Mouse (Mus musculus) CH12.LX (cell line): Measurements from ENCODE around the gene Cct8. TPM values are rescaled to one million over a fixed set of nuclear protein-coding genes. Genes with fewer than 3 reads are reported as not detected.

ENCODE experiments used
- DNase-seq: peaks from one replicate; pipeline ENCODE4 v3.0.0-alpha.2; 2013; ENCODE audit errors: extremely low read depth
- H3K27ac ChIP-seq: 2 replicates; pipeline ENCODE4 v1.5.1; 2012; ENCODE audit warnings: low read depth, mild to moderate bottlenecking, control low read depth, moderate library complexity; ENCODE audit not compliant: insufficient read depth
- H3K27me3 ChIP-seq: replicated peaks from 2 replicates; pipeline ENCODE3; 2012; ENCODE audit warnings: inconsistent platforms
- H3K36me3 ChIP-seq, 2 experiments: replicated peaks in 1 of 2; 2 replicates each; pipeline versions ENCODE3 to v1.6.1; 2012; ENCODE audit warnings: inconsistent platforms in 1 of 2, low read length in 1 of 2, mild to moderate bottlenecking in 1 of 2, mixed read lengths in 1 of 2, moderate library complexity in 1 of 2; ENCODE audit not compliant: control insufficient read depth in 1 of 2, insufficient read depth in 1 of 2
- H3K4me1 ChIP-seq, 2 experiments: 2 replicates each; pipeline ENCODE4 v1.6.1; 2012; ENCODE audit warnings: inconsistent platforms in 1 of 2, moderate library complexity in 1 of 2; ENCODE audit not compliant: insufficient read depth in 2 of 2, control insufficient read depth in 1 of 2
- H3K4me2 ChIP-seq: 2 replicates; pipeline ENCODE4 v1.6.1; 2012; ENCODE audit warnings: low read depth, mild to moderate bottlenecking, control low read depth; ENCODE audit not compliant: poor library complexity, insufficient read depth, severe bottlenecking
- H3K4me3 ChIP-seq, 3 experiments: fragments of 150-350 bp in 1 of 3; sonication (generic) in 1 of 3; replicated peaks in 1 of 3; 2 replicates each; pipeline versions ENCODE3 to v1.5.1; 2011 to 2012; ENCODE audit warnings: low read depth in 2 of 3, low read length in 2 of 3, mild to moderate bottlenecking in 2 of 3, moderate library complexity in 2 of 3, control low read depth in 1 of 3, improper control_type of control experiment in 1 of 3, inconsistent platforms in 1 of 3, mixed read lengths in 1 of 3; ENCODE audit not compliant: poor library complexity in 1 of 3
- H3K79me2 ChIP-seq: replicated peaks from 2 replicates; pipeline ENCODE4 v1.6.1; 2012; ENCODE audit warnings: mild to moderate bottlenecking, moderate library complexity; ENCODE audit not compliant: control insufficient read depth, poor library complexity, insufficient read depth, severe bottlenecking; ENCODE audit errors: extremely low read depth
- H3K9ac ChIP-seq: 2 replicates; pipeline ENCODE4 v1.6.1; 2012; ENCODE audit warnings: low read depth, mild to moderate bottlenecking, control low read depth, moderate library complexity; ENCODE audit not compliant: insufficient read depth
- H3K9me3 ChIP-seq: replicated peaks from 2 replicates; pipeline ENCODE3; 2012; ENCODE audit warnings: low read length, inconsistent platforms, mixed read lengths
- CHD1 ChIP-seq: IDR thresholded peaks from 2 replicates; pipeline ENCODE4 v1.6.1; 2012; ENCODE audit warnings: low read depth, low read length, improper control_type of control experiment, inconsistent platforms
- CHD2 ChIP-seq: IDR thresholded peaks from 2 replicates; pipeline ENCODE4 v1.6.1; 2011; ENCODE audit warnings: low read length, improper control_type of control experiment
- E2F4 ChIP-seq: IDR thresholded peaks from 2 replicates; pipeline ENCODE4 v1.6.1; 2011; ENCODE audit warnings: low read depth, low read length, improper control_type of control experiment; ENCODE audit not compliant: insufficient replicate concordance
- ELF1 ChIP-seq: IDR thresholded peaks from 2 replicates; pipeline ENCODE4 v1.6.1; 2014; ENCODE audit warnings: low read depth, mild to moderate bottlenecking, inconsistent platforms, low read length, improper control_type of control experiment
- EP300 ChIP-seq: IDR thresholded peaks from 2 replicates; pipeline ENCODE4 v1.6.1; 2011; ENCODE audit warnings: low read length, improper control_type of control experiment
- GABPA ChIP-seq: IDR thresholded peaks from 2 replicates; pipeline ENCODE4 v1.6.1; 2012; ENCODE audit warnings: low read depth, low read length, improper control_type of control experiment, inconsistent platforms; ENCODE audit not compliant: insufficient replicate concordance
- HCFC1 ChIP-seq: IDR thresholded peaks from 2 replicates; pipeline ENCODE4 v1.6.1; 2012; ENCODE audit warnings: low read depth, mild to moderate bottlenecking, inconsistent platforms, low read length, improper control_type of control experiment
- IRF4 ChIP-seq: IDR thresholded peaks from 2 replicates; pipeline ENCODE4 v1.6.1; 2014; ENCODE audit warnings: low read depth, mild to moderate bottlenecking, inconsistent platforms, low read length, improper control_type of control experiment
- JUN ChIP-seq: IDR thresholded peaks from 2 replicates; pipeline ENCODE4 v1.6.1; 2011; ENCODE audit warnings: low read depth, mild to moderate bottlenecking, low read length, improper control_type of control experiment, moderate library complexity; ENCODE audit not compliant: insufficient read depth
- JUND ChIP-seq: conservative IDR thresholded peaks from 2 replicates; pipeline ENCODE4 v1.6.1; 2011; ENCODE audit warnings: low read depth, low read length, improper control_type of control experiment
- MAFK ChIP-seq: IDR thresholded peaks from 2 replicates; pipeline ENCODE4 v1.6.1; 2011; ENCODE audit warnings: low read length, improper control_type of control experiment; ENCODE audit not compliant: insufficient replicate concordance
- MAX ChIP-seq: IDR thresholded peaks from 2 replicates; pipeline ENCODE4 v1.6.1; 2011; ENCODE audit warnings: low read length, improper control_type of control experiment
- MAZ ChIP-seq: IDR thresholded peaks from 2 replicates; pipeline ENCODE4 v1.6.1; 2012; ENCODE audit warnings: low read depth, mild to moderate bottlenecking, inconsistent platforms, low read length, improper control_type of control experiment, moderate library complexity
- MEF2A ChIP-seq: IDR thresholded peaks from 2 replicates; pipeline ENCODE4 v1.6.1; 2014; ENCODE audit warnings: low read depth, mild to moderate bottlenecking, inconsistent platforms, low read length, improper control_type of control experiment, borderline replicate concordance
- MYC ChIP-seq: IDR thresholded peaks from 2 replicates; pipeline ENCODE4 v1.6.1; 2011; ENCODE audit warnings: low read depth, mild to moderate bottlenecking, improper control_type of control experiment, low read length
- NELFE ChIP-seq: IDR thresholded peaks from 2 replicates; pipeline ENCODE4 v1.6.1; 2011; ENCODE audit warnings: low read depth, low read length, improper control_type of control experiment
- NRF1 ChIP-seq: IDR thresholded peaks from 2 replicates; pipeline ENCODE4 v1.6.1; 2014; ENCODE audit warnings: low read depth, mild to moderate bottlenecking, inconsistent platforms, low read length, improper control_type of control experiment, moderate library complexity
- PAX5 ChIP-seq: IDR thresholded peaks from 2 replicates; pipeline ENCODE4 v1.6.1; 2012; ENCODE audit warnings: low read length, inconsistent platforms, mixed read lengths
- POLR2A ChIP-seq: IDR thresholded peaks from 2 replicates; pipeline ENCODE4 v1.6.1; 2011; ENCODE audit warnings: low read depth, mild to moderate bottlenecking, improper control_type of control experiment, low read length
- RAD21 ChIP-seq: IDR thresholded peaks from 2 replicates; pipeline ENCODE4 v1.6.1; 2011; ENCODE audit warnings: low read depth, mild to moderate bottlenecking, low read length, improper control_type of control experiment, moderate library complexity
- RCOR1 ChIP-seq: conservative IDR thresholded peaks from 2 replicates; pipeline ENCODE4 v1.6.1; 2012; ENCODE audit warnings: low read depth, mild to moderate bottlenecking, inconsistent platforms, low read length, improper control_type of control experiment
- TBP ChIP-seq: conservative IDR thresholded peaks from 2 replicates; pipeline ENCODE4 v1.6.1; 2011; ENCODE audit warnings: low read depth, low read length, improper control_type of control experiment
- TCF12 ChIP-seq: IDR thresholded peaks from 2 replicates; pipeline ENCODE4 v1.6.1; 2014; ENCODE audit warnings: low read depth, mild to moderate bottlenecking, inconsistent platforms, low read length, improper control_type of control experiment
- UBTF ChIP-seq: IDR thresholded peaks from 2 replicates; pipeline ENCODE4 v1.6.1; 2012; ENCODE audit warnings: low read depth, mild to moderate bottlenecking, inconsistent platforms, low read length, improper control_type of control experiment, moderate library complexity
- USF1 ChIP-seq: IDR thresholded peaks from 2 replicates; pipeline ENCODE4 v1.6.1; 2014; ENCODE audit warnings: low read depth, mild to moderate bottlenecking, inconsistent platforms, low read length, improper control_type of control experiment
- USF2 ChIP-seq: conservative IDR thresholded peaks from 2 replicates; pipeline ENCODE4 v1.6.1; 2011; ENCODE audit warnings: low read depth, low read length, improper control_type of control experiment
- ZC3H11A ChIP-seq: IDR thresholded peaks from 2 replicates; pipeline ENCODE4 v1.6.1; 2012; ENCODE audit warnings: low read depth, mild to moderate bottlenecking, inconsistent platforms, low read length, improper control_type of control experiment
- ZKSCAN1 ChIP-seq: IDR thresholded peaks from 2 replicates; pipeline ENCODE4 v1.6.1; 2012; ENCODE audit warnings: low read depth, inconsistent platforms, low read length, improper control_type of control experiment, borderline replicate concordance
- ZMIZ1 ChIP-seq: IDR thresholded peaks from 2 replicates; pipeline ENCODE4 v1.6.1; 2012; ENCODE audit warnings: low read depth, mild to moderate bottlenecking, inconsistent platforms, low read length, improper control_type of control experiment
- ZNF384 ChIP-seq: IDR thresholded peaks from 2 replicates; pipeline ENCODE4 v1.6.1; 2012; ENCODE audit warnings: low read depth, low read length, improper control_type of control experiment, inconsistent platforms
- dilution Hi-C: fragments of 300-500 bp; cut with MboI; formaldehyde crosslinking; loops from 2 replicates; pipeline ENCODE4 v1.14.3; 2020; ENCODE audit warnings: low sequenced_read_pairs; ENCODE audit not compliant: extremely low pct_unique_long_range_greater_than_20kb, extremely low pct_ligation_motif_present
- in situ Hi-C: fragments of 300-500 bp; cut with MboI; formaldehyde crosslinking; loops from 3 replicates; pipeline ENCODE4 v1.14.3; 2019; ENCODE audit warnings: low sequenced_read_pairs, low pct_ligation_motif_present, low pct_unique_long_range_greater_than_20kb, mixed read lengths
- polyA plus RNA-seq: library from polyadenylated mRNA; unstranded; fragments of >175 nt; gene quantifications from 2 replicates; pipeline ENCODE4 v1.2.1, GENCODE M21; 2012; ENCODE audit warnings: low read depth; ENCODE audit not compliant: insufficient read length
- total RNA-seq, 2 experiments: library from RNA; depleted of rRNA; stranded (reverse); fragments of 300-350 nt in 1 of 2; fragments of >200 nt in 1 of 2; gene quantifications; 2 replicates each; pipeline ENCODE4 v1.2.3; 2012 to 2014

Gene Cct8
- total and polyA plus RNA-seq, 3 experiments = 350 to 1,169 (median 863) TPM

DNA sequence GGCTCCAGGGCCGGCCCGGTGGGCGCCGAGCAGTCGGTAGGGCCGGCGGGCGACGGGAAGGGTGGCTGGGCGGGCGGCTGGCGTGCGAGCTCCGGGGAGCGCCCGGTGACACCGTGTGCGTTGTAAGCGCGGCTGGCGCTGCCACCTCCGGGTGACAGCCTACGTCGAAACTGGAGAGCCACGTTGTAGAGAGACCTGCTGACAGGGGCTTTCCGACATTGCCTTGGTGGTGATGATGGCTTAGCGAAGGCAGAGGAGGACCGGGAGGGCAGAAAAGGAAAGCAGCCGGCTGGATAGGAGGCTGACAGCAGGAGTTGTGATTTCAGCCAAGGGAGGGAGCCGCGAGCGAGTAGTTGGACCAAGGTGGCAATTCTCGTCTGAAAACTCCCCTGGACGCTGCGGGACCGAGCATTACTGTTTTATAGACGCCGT, 40.5 kb downstream of the Cct8 start:
- peaks cover 10 to 27% of the 10 kb centered on the region in 2 experiments for H3K36me3 ChIP-seq
- peaks cover 7 to 25% of the 10 kb centered on the region in 2 experiments for H3K4me1 ChIP-seq
- H3K79me2 ChIP-seq = peaks cover 43% of the 10 kb centered on the region
- in situ Hi-C loops = no loop called here
- peak overlapping the region; percentile 64 for H3K27ac ChIP-seq
- H3K27me3 ChIP-seq = peaks cover 3% of the 10 kb centered on the region
- H3K9ac ChIP-seq = peak overlapping the region; percentile 80
- no peaks in the 10 kb centered on the region for H3K9me3 ChIP-seq
- H3K4me2 ChIP-seq = peak overlapping the region; percentile 95
- DNase-seq = peak; percentile 35
- dilution Hi-C loops = no loop called here
- no peak for TF ChIP-seq RCOR1
- TF ChIP-seq ZMIZ1 = no peak
- TF ChIP-seq MYC = no peak
- no peak for TF ChIP-seq IRF4
- no peak for TF ChIP-seq USF1
- TF ChIP-seq GABPA = no peak
- no peak for TF ChIP-seq EP300
- no peak for TF ChIP-seq NRF1
- TF ChIP-seq USF2 = no peak
- TF ChIP-seq MAFK = no peak
- no peak for TF ChIP-seq JUN
- peak overlapping the region; percentile 84 to 99 (median 86) for H3K4me3 ChIP-seq

DNA sequence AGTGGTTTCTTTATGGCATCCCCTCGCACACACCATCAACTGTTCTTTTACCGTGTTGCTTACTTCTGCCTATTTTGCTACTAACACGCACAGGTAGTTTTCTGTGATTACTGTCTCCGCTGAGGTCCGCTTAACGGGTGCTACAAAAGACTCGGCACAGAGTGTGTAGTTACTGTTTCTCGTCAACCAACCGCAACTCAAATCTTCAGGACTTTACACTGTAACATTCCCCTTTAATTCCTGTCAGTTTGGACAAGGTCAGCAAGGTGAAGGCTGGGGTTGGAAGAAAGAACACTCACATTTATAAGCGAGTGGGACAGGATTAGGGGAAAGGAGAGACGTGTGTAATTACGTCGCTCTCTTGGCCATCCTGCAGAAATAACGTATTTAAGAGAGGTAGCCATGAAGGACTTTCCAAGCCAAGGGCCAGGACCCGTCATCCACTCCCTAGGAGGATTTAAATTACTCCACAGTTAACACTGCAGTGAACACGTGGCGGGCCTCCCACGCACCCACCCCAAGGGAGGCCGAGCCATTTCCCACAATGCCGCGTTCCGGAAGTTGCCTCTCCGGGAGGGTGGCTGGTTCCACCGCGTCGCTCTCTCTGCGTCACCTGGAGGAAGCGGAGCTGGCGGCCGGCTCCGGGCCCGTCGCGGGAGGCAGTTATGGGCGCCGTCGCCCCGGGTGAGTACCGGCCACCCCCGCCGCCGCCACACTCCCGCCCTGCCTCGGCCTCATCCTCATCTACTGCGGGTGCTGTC, 41.1 kb downstream of the Cct8 start, which contains the start of gene Usp16:
TSS of gene Usp16 (plus strand) at position 285 of the 761 bp plus-strand sequence.
- Histone ChIP-seq H3K4me3 (peak within 1 kb of the TSS; percentile 84 to 99 (median 86)), H3K36me3 (peaks cover 6 to 21% of the 10 kb centered on the region in 2 experiments), H3K9ac (peak within 1 kb of the TSS; percentile 80), H3K4me2 (peak within 1 kb of the TSS; percentile 95), H3K27ac (peak within 1 kb of the TSS; percentile 64), H3K27me3 (peaks cover 3% of the 10 kb centered on the region), H3K9me3 (no peaks in the 10 kb centered on the region), H3K4me1 (peaks cover 7 to 25% of the 10 kb centered on the region in 2 experiments), H3K79me2 (peaks cover 40% of the 10 kb centered on the region)
- DNase-seq = peak; percentile 95
- in situ Hi-C loops (no loop called here), dilution Hi-C loops (no loop called here)
- TF ChIP-seq ZKSCAN1 = no peak; the same call in 1 of the 2 replicates
- TF ChIP-seq E2F4 = no peak
- TF ChIP-seq CHD2 = peak; percentile 56
- TF ChIP-seq ZNF384 = no peak
- TF ChIP-seq CHD1 = no peak
- no peak for TF ChIP-seq ZC3H11A
- no peak for TF ChIP-seq JUND
- TF ChIP-seq MEF2A = peak; percentile 66
- peak; percentile 60 for TF ChIP-seq NRF1
- TF ChIP-seq PAX5 = no peak
- TF ChIP-seq NELFE = peak; percentile 96
- TF ChIP-seq MAX = peak; percentile 100
- peak; percentile 92 for TF ChIP-seq TCF12
- TF ChIP-seq ELF1 = peak; percentile 94
- TF ChIP-seq GABPA = peak; percentile 43; the same call in 1 of the 2 replicates
- TF ChIP-seq USF1 = peak; percentile 67
- TF ChIP-seq MYC = peak; percentile 100
- TF ChIP-seq EP300 = no peak
- peak; percentile 93 for TF ChIP-seq HCFC1
- peak; percentile 57; the same call in 1 of the 2 replicates for TF ChIP-seq UBTF
- TF ChIP-seq MAFK = no peak
- TF ChIP-seq MAZ = peak; percentile 92
- no peak for TF ChIP-seq JUN
- TF ChIP-seq TBP = peak; percentile 67
- TF ChIP-seq POLR2A = peak; percentile 96
- TF ChIP-seq RAD21 = no peak
- peak; percentile 91 for TF ChIP-seq ZMIZ1
